Mouse (Mus musculus) spleen, adult 2 months (tissue): ENCODE data around the gene Samd14. TPM values are rescaled to one million over a fixed set of nuclear protein-coding genes. Genes with fewer than 3 reads are reported as not detected.
"Not testable (repeated sequence)": the region's sequence is repeated elsewhere in the genome, so short reads cannot be mapped to it uniquely, and the experiment has no call there.

Experiments
- DNase-seq, 2 experiments: peaks; one replicate each; pipeline versions ENCODE4 v3.0.0 to v3.0.0-alpha.2; 2012 to 2021; ENCODE audit warnings: low spot score in 2 of 2, low read depth in 1 of 2
- H3K27ac ChIP-seq: fragments of 200-500 bp; 2 replicates; pipeline ENCODE4 v1.5.1; 2012; ENCODE audit warnings: low read length, inconsistent platforms; ENCODE audit not compliant: insufficient read depth
- H3K27me3 ChIP-seq: fragments of 200-500 bp; 2 replicates; pipeline ENCODE4 v1.6.1; 2012; ENCODE audit warnings: mild to moderate bottlenecking, moderate library complexity, low read length, inconsistent platforms; ENCODE audit not compliant: control insufficient read depth, insufficient read depth
- H3K36me3 ChIP-seq: fragments of 200-500 bp; 2 replicates; pipeline ENCODE4 v1.6.1; 2012; ENCODE audit warnings: mild to moderate bottlenecking, low read length, inconsistent platforms; ENCODE audit not compliant: control insufficient read depth, insufficient read depth
- H3K4me1 ChIP-seq: fragments of 200-500 bp; 2 replicates; pipeline ENCODE4 v1.6.1; 2011; ENCODE audit warnings: inconsistent platforms; ENCODE audit not compliant: control insufficient read depth, insufficient read depth, insufficient read length
- H3K4me3 ChIP-seq: fragments of 200-500 bp; 2 replicates; pipeline ENCODE4 v1.5.1; 2011; ENCODE audit warnings: mild to moderate bottlenecking, inconsistent platforms; ENCODE audit not compliant: insufficient read depth, insufficient read length; ENCODE audit errors: extremely low read depth
- CTCF ChIP-seq: fragments of 200-500 bp; IDR thresholded peaks from 2 replicates; pipeline ENCODE4 v1.5.1; 2011; ENCODE audit warnings: mild to moderate bottlenecking, inconsistent platforms; ENCODE audit not compliant: insufficient read depth, insufficient read length, insufficient replicate concordance; ENCODE audit errors: extremely low read depth
- POLR2A ChIP-seq: fragments of 200-500 bp; IDR thresholded peaks from 2 replicates; pipeline ENCODE4 v1.6.1; 2011; ENCODE audit warnings: low read depth, low read length, inconsistent platforms
- WGBS: fragments of 180-500 bp; shearing (Covaris S2); methylation state at CpG from one replicate; pipeline ENCODE4 v1.1.7; 2018; 5-methylcytosine and 5-hydroxymethylcytosine counted together
- polyA plus RNA-seq: library from polyadenylated mRNA; depleted of rRNA; stranded (reverse); fragments of >200 nt; gene quantifications from 2 replicates; pipeline ENCODE4 v1.2.3, GENCODE M21; 2012; rRNA removed

Samd14 gene
- polyA plus RNA-seq, result 19.3 and 23.7 TPM in 2 replicates

- Histone ChIP-seq H3K27me3 (peaks cover 10% of the 10 kb centered on the region), H3K36me3 (peaks cover 7% of the 10 kb centered on the region), H3K4me1 (peaks cover 16% of the 10 kb centered on the region; the same call in 1 of the 2 replicates), H3K27ac (peak within 1 kb of the TSS; percentile 25; the same call in 1 of the 2 replicates), H3K4me3 (peak within 1 kb of the TSS; percentile 59)
- TF ChIP-seq POLR2A (no peak), CTCF (no peak)
- DNase-seq, result no peak
- under 1% methylated on average over 21 of the region's 32 CpGs for WGBS
Observed at GRCm38 (mm10) chr11:95009629-95010014, at the start of gene Samd14. Gene Samd14 (plus strand): TSS chr11:95009879.

DNA sequence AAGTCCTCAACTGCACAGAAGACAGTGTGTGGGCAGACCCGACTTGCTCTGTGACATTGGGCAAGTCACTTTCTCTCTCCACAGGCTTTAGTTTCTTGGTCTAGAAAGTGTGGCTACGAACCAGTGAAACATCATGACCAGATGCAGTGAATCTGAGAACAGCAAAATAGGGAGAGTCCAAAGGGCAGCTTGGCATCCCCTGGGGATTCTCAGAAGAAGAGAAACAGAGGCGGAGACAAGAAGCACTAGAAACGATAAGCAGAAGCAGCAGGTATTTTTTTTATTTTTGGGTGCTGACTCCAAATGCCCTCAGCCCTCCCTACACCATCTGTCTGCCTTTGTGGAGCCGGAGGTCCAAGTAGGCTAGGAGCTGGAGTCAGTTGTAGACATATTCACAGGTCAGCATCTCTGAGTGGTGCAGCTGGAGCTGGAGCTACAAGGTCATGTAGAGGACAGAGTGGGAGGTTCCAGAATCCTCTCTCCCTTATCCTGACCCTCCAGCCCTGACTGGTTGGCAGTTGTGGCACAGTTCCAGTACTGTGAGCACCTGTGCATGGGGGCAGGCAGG is 47.1 kb upstream of the Samd14 start:
- Histone ChIP-seq H3K4me3 (no peak overlapping the region), H3K27me3 (no peaks in the 10 kb centered on the region), H3K36me3 (no peaks in the 10 kb centered on the region), H3K27ac (no peak overlapping the region), H3K4me1 (peaks cover 2% of the 10 kb centered on the region; the same call in 1 of the 2 replicates)
- TF ChIP-seq POLR2A (no peak), CTCF (no peak)
- DNase-seq, result no peak
- 63% methylated on average over 5 of the region's 5 CpGs for WGBS

DNA sequence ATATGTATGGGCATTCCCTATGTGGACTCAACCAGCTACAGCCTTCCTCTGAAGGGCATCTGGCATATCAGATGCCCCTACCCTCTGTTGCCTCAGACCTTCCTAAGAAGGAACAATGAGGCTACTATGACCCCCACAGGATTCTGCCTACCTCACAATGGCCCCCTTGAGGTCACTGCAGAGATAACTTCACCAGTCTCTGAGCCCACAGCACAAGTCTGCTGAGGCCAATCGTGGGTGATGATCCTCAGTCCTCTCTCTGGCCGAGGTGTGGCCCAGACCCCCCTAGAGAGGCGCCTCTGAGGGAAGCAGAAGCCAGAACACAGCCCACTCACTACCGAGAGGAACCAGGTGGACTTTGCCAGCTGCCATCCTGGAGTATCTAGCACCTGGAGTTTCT is 42.3 kb upstream of the Samd14 start, which contains the start of gene Hils1:
Hils1 (plus strand) TSS at position 175 of the 400 bp plus-strand sequence.
- 30% methylated on average over 4 of the region's 4 CpGs for WGBS
- Histone ChIP-seq H3K4me3 (no peak within 1 kb of the TSS), H3K36me3 (no peaks in the 10 kb centered on the region), H3K27ac (no peak within 1 kb of the TSS), H3K27me3 (no peaks in the 10 kb centered on the region), H3K4me1 (peaks cover 5% of the 10 kb centered on the region; the same call in 1 of the 2 replicates)
- DNase-seq, result no peak
- TF ChIP-seq POLR2A (no peak), CTCF (no peak)

DNA sequence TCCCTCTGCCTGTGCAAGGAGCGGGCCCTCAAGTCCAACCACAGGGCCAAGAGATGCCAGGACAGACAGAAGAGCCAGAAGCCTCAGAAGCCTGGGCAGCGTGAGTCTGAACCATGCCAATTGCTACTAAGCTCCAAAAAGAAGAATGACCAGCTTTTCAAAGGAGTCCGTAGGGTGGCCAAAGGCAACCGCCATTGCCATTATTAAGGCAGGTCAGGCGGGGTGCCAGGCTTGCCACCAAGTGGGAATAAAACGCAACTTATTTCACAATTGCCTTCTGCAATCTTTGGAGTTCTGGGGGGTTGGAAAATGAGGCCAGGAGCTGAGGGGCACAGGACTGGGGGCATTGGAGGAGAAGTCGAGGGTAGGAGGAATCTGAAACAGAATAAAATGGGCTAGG is 41.5 kb upstream of the Samd14 start:
- no peaks in the 10 kb centered on the region for H3K36me3 ChIP-seq
- H3K27ac ChIP-seq, result no peak overlapping the region
- 81% methylated on average over 7 of the region's 7 CpGs for WGBS
- TF ChIP-seq CTCF (no peak), POLR2A (no peak)
- H3K4me1 ChIP-seq, result peaks cover 5% of the 10 kb centered on the region; the same call in 1 of the 2 replicates
- H3K27me3 ChIP-seq, result no peaks in the 10 kb centered on the region
- DNase-seq, result no peak
- H3K4me3 ChIP-seq, result no peak overlapping the region

DNA sequence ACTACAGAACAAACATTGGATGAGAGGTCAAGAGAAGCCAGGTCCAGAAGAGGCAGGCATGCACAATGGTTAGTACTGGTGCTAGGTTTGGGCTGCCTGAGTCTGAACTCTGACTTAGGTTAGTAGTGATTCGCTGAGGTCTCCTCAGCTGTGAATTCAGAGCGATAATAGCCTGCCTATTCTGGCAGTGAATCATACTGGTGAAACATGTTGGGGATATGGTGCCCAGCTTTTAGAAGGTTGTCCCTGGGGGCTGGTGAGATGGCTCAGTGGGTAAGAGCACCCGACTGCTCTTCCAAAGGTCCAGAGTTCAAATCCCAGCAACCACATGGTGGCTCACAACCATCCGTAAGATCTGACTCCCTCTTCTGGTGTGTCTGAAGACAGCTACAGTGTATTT is 40.0 kb upstream of the Samd14 start:
- not testable (repeated sequence) for H3K36me3 ChIP-seq, DNase-seq, H3K27ac ChIP-seq, H3K27me3 ChIP-seq, H3K4me3 ChIP-seq, H3K4me1 ChIP-seq
- 92% methylated on average over 4 of the region's 4 CpGs for WGBS

GRCm38 (mm10) chr11:94970210-94970943 is 39.3 kb upstream of the Samd14 start:
- H3K4me3 ChIP-seq, result no peak overlapping the region
- DNase-seq, result peak in 1 of 2 experiments; percentile 32
- H3K27me3 ChIP-seq, result no peaks in the 10 kb centered on the region
- no peak overlapping the region for H3K27ac ChIP-seq
- WGBS, result 54% methylated on average over 15 of the region's 15 CpGs
- TF ChIP-seq CTCF (peak; percentile 32; the same call in 1 of the 2 replicates), POLR2A (no peak)
- H3K36me3 ChIP-seq, result no peaks in the 10 kb centered on the region
- peaks cover 5% of the 10 kb centered on the region; the same call in 1 of the 2 replicates for H3K4me1 ChIP-seq
